Mouse (Mus musculus): Measurements from ENCODE around the gene Acap1.

DNA sequence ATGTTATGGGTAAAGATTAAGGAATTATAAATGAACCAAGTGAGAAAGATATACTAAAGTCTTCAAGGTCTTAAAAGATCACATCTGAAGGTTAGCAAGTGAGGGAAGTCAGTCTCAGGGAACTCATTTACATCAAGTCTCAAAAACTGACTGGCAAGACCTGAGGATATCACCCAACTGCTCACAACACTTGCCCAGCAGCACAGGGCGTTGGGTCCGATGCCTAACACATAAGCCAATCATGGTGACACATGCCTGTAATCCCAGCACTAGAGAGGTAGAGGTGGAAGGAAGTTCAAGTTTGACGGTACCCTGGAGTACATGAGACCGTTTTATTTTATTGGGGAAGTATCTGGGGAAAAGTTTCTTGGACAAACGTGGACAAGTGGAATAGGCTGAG is 22.8 kb upstream of the Acap1 start:
- TF ChIP-seq CTCF (conservative IDR thresholded peaks at IDR 0.05 in 1 of 2, IDR thresholded peaks at IDR 0.05 in 1 of 2; ENCODE audit: low read depth in 2 of 2, low read length in 2 of 2) (no peak), MAFK (IDR thresholded peaks at IDR 0.05; ENCODE audit: insufficient replicate concordance, low read length) (no peak), ZKSCAN1 (IDR thresholded peaks at IDR 0.05; ENCODE audit: borderline replicate concordance, low read depth, low read length) (no peak), MXI1 (IDR thresholded peaks at IDR 0.05; ENCODE audit: low read depth, low read length) (no peak), TCF12 (IDR thresholded peaks at IDR 0.05; ENCODE audit: low read depth, low read length) (no peak), EP300 (IDR thresholded peaks at IDR 0.05; ENCODE audit: low read length) (no peak)

Measured in CH12.LX (cell line).